Mouse (Mus musculus) stomach, postnatal 0 days (tissue): ENCODE data around the gene Gm17651.
A peak's percentile ranks its signal among the peaks of the same experiment; 100 is the strongest.

Experiments used
- CTCF ChIP-seq: IDR thresholded peaks from 2 replicates; pipeline ENCODE4 v1.5.1; 2016; ENCODE audit warnings: antibody characterized with exemption, low read depth, mild to moderate bottlenecking, moderate library complexity
- EP300 ChIP-seq: optimal IDR thresholded peaks from 2 replicates; pipeline ENCODE3; 2016; ENCODE audit warnings: antibody characterized with exemption

- TF ChIP-seq CTCF, result peak; percentile 28; the same call in 1 of the 2 replicates
- no peak for TF ChIP-seq EP300
Observed at GRCm38 (mm10) chr3:97715922-97716321, 41.4 kb upstream of the Gm17651 start.
